Mouse (Mus musculus): ENCODE results near the gene Gbf1. TPM values are rescaled to one million over a fixed set of nuclear protein-coding genes. Genes with fewer than 3 reads are reported as not detected.

The Gbf1 gene
- polyA plus RNA-seq (2014; fragmentation: Illumina TruSeq; extraction: RNeasy Lipid Tissue Mini Kit (QIAGEN cat#74804); ENCODE audit: low read depth, low replicate concordance) = 17.7 TPM

GRCm38 (mm10) chr19:46152127-46152803 lies at the start of gene Gbf1:
Gene Gbf1 (plus strand): TSS chr19:46152509.

GRCm38 (mm10) chr19:46131694-46132525 lies 20.4 kb upstream of the Gbf1 start, which contains the start of gene Elovl3:
Gene Elovl3 (plus strand): TSS chr19:46131897.

GRCm38 (mm10) chr19:46147511-46148371 lies 4.6 kb upstream of the Gbf1 start, which contains the start of gene Pitx3:
Gene Pitx3 (minus strand): TSS chr19:46148326.

GRCm38 (mm10) chr19:46304216-46304841 lies 152.0 kb downstream of the Gbf1 start, which contains the start of gene Nfkb2:
Gene Nfkb2 (plus strand): TSS chr19:46304320.

GRCm38 (mm10) chr19:46326756-46327305 lies 174.5 kb downstream of the Gbf1 start, which contains the start of gene Psd:
Gene Psd (minus strand): TSS chr19:46327156.

GRCm38 (mm10) chr19:46328081-46329030 lies 176.0 kb downstream of the Gbf1 start, which contains the start of gene Fbxl15:
Gene Fbxl15 (plus strand): TSS chr19:46328184.

Other genes starting within 250 kb of the Gbf1 start
- 17.1 TPM for gene Armh3, start 154.0 kb upstream of the Gbf1 start, polyA plus RNA-seq (2014; fragmentation: Illumina TruSeq; extraction: RNeasy Lipid Tissue Mini Kit (QIAGEN cat#74804); ENCODE audit: low read depth, low replicate concordance)
- gene Hps6, start 149.0 kb upstream of the Gbf1 start, polyA plus RNA-seq (2014; fragmentation: Illumina TruSeq; extraction: RNeasy Lipid Tissue Mini Kit (QIAGEN cat#74804); ENCODE audit: low read depth, low replicate concordance) = not detected
- gene Pprc1, start 107.6 kb upstream of the Gbf1 start, polyA plus RNA-seq (2014; fragmentation: Illumina TruSeq; extraction: RNeasy Lipid Tissue Mini Kit (QIAGEN cat#74804); ENCODE audit: low read depth, low replicate concordance) = 1.6 TPM
- 10.6 TPM for gene Ldb1, start 107.3 kb upstream of the Gbf1 start, polyA plus RNA-seq (2014; fragmentation: Illumina TruSeq; extraction: RNeasy Lipid Tissue Mini Kit (QIAGEN cat#74804); ENCODE audit: low read depth, low replicate concordance)
- 8.6 TPM for gene Nolc1, start 76.6 kb upstream of the Gbf1 start, polyA plus RNA-seq (2014; fragmentation: Illumina TruSeq; extraction: RNeasy Lipid Tissue Mini Kit (QIAGEN cat#74804); ENCODE audit: low read depth, low replicate concordance)
- gene Elovl3, start 20.6 kb upstream of the Gbf1 start, polyA plus RNA-seq (2014; fragmentation: Illumina TruSeq; extraction: RNeasy Lipid Tissue Mini Kit (QIAGEN cat#74804); ENCODE audit: low read depth, low replicate concordance) = 0.36 TPM
- gene Pitx3, start 4.2 kb upstream of the Gbf1 start, polyA plus RNA-seq (2014; fragmentation: Illumina TruSeq; extraction: RNeasy Lipid Tissue Mini Kit (QIAGEN cat#74804); ENCODE audit: low read depth, low replicate concordance) = not detected
- 0.61 TPM for gene Nfkb2, start 151.8 kb downstream of the Gbf1 start, polyA plus RNA-seq (2014; fragmentation: Illumina TruSeq; extraction: RNeasy Lipid Tissue Mini Kit (QIAGEN cat#74804); ENCODE audit: low read depth, low replicate concordance)
- gene Psd, start 174.6 kb downstream of the Gbf1 start, polyA plus RNA-seq (2014; fragmentation: Illumina TruSeq; extraction: RNeasy Lipid Tissue Mini Kit (QIAGEN cat#74804); ENCODE audit: low read depth, low replicate concordance) = 0.32 TPM
- gene Fbxl15, start 175.7 kb downstream of the Gbf1 start, polyA plus RNA-seq (2014; fragmentation: Illumina TruSeq; extraction: RNeasy Lipid Tissue Mini Kit (QIAGEN cat#74804); ENCODE audit: low read depth, low replicate concordance) = 0.32 TPM
- 3.5 TPM for gene Cuedc2, start 186.2 kb downstream of the Gbf1 start, polyA plus RNA-seq (2014; fragmentation: Illumina TruSeq; extraction: RNeasy Lipid Tissue Mini Kit (QIAGEN cat#74804); ENCODE audit: low read depth, low replicate concordance)
- 0.44 TPM for gene Mfsd13a, start 188.6 kb downstream of the Gbf1 start, polyA plus RNA-seq (2014; fragmentation: Illumina TruSeq; extraction: RNeasy Lipid Tissue Mini Kit (QIAGEN cat#74804); ENCODE audit: low read depth, low replicate concordance)
- 0.89 TPM for gene 2310034G01Rik, start 197.8 kb downstream of the Gbf1 start, polyA plus RNA-seq (2014; fragmentation: Illumina TruSeq; extraction: RNeasy Lipid Tissue Mini Kit (QIAGEN cat#74804); ENCODE audit: low read depth, low replicate concordance)
- gene Actr1a, start 243.2 kb downstream of the Gbf1 start, polyA plus RNA-seq (2014; fragmentation: Illumina TruSeq; extraction: RNeasy Lipid Tissue Mini Kit (QIAGEN cat#74804); ENCODE audit: low read depth, low replicate concordance) = 35.0 TPM
- 8.0 TPM for gene Sufu, start 244.4 kb downstream of the Gbf1 start, polyA plus RNA-seq (2014; fragmentation: Illumina TruSeq; extraction: RNeasy Lipid Tissue Mini Kit (QIAGEN cat#74804); ENCODE audit: low read depth, low replicate concordance)